In the genomic region with DNA sequence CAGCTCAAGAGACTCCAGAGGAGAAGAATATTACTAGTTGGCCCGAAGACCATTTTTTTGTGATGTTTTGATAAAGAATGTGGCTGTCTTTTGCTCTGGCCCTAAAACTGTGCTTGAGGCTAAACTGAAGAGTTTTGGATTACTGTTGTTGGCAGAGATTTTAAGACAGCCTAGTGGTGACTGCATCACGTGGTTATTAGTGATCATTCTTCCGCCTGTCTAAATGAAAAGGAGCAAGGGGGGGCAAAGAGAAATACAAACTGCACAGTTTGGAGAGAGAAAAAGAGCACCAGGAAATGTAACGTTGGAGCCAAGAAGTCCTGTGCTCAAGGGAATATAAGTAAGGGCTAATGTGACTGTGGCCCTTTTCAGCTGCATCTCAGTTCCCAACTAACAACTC, we compare ENCODE assay signal across 21 mouse cellular contexts.
"Had no signal": no experiment of that assay in that cellular context is flagged by ENCODE, and none has a peak within 500 bp of the region (broad histone marks: within the 10 kb centered on the region; RNA-seq: fewer than 3 reads in every experiment).

No protein-coding gene starts in this region.

- H3K27ac ChIP-seq: intestine, embryonic 15.5 days; limb, embryonic 13.5 days; liver, embryonic 12.5 days; liver, embryonic 15.5 days; lung, embryonic 15.5 days; neural tube, embryonic 12.5 days; neural tube, embryonic 15.5 days; stomach, embryonic 15.5 days had no signal

- H3K27me3 ChIP-seq: intestine, embryonic 15.5 days; limb, embryonic 13.5 days; liver, embryonic 12.5 days; liver, embryonic 15.5 days; lung, embryonic 15.5 days; neural tube, embryonic 12.5 days; neural tube, embryonic 15.5 days; stomach, embryonic 15.5 days had no signal

- H3K36me3 ChIP-seq: intestine, embryonic 15.5 days; limb, embryonic 13.5 days; liver, embryonic 12.5 days; liver, embryonic 15.5 days; lung, embryonic 15.5 days; neural tube, embryonic 12.5 days; neural tube, embryonic 15.5 days; stomach, embryonic 15.5 days had no signal

- H3K9me3 ChIP-seq: intestine, embryonic 15.5 days; limb, embryonic 13.5 days; liver, embryonic 12.5 days; liver, embryonic 15.5 days; lung, embryonic 15.5 days; neural tube, embryonic 12.5 days; neural tube, embryonic 15.5 days; stomach, embryonic 15.5 days had no signal

- H3K4me1 ChIP-seq: intestine, embryonic 15.5 days; limb, embryonic 13.5 days; liver, embryonic 12.5 days; liver, embryonic 15.5 days; lung, embryonic 15.5 days; neural tube, embryonic 12.5 days; neural tube, embryonic 15.5 days; stomach, embryonic 15.5 days had no signal

- ATAC-seq: intestine, embryonic 15.5 days; liver, embryonic 12.5 days had no signal

- H3K4me2 ChIP-seq: intestine, embryonic 15.5 days; limb, embryonic 13.5 days; liver, embryonic 12.5 days; liver, embryonic 15.5 days; lung, embryonic 15.5 days; midbrain, embryonic 11.5 days; neural tube, embryonic 12.5 days; neural tube, embryonic 15.5 days; stomach, embryonic 15.5 days had no signal

- H3K9ac ChIP-seq: intestine, embryonic 15.5 days; limb, embryonic 13.5 days; liver, embryonic 12.5 days; liver, embryonic 15.5 days; lung, embryonic 15.5 days; neural tube, embryonic 12.5 days; neural tube, embryonic 15.5 days; stomach, embryonic 15.5 days had no signal

- H3K4me3 ChIP-seq: intestine, embryonic 15.5 days; limb, embryonic 13.5 days; liver, embryonic 12.5 days; liver, embryonic 15.5 days; lung, embryonic 15.5 days; neural tube, embryonic 12.5 days; neural tube, embryonic 15.5 days; stomach, embryonic 15.5 days had no signal

- DNase-seq: kidney, adult 11 months; kidney, adult 8-10 months; kidney, postnatal 4 days; left cerebral cortex, postnatal 4 days; lung, adult 18-20 months; lung, postnatal 10 days; lung, postnatal 36 days; midbrain, embryonic 14.5 days; right cerebral cortex, adult 18-20 months; right cerebral cortex, postnatal 14 days; right cerebral cortex, postnatal 4 days; thymus, postnatal 36 days had no signal
